Mouse (Mus musculus): ENCODE data around the gene Spaca4. TPM values are rescaled to one million over a fixed set of nuclear protein-coding genes. Genes with fewer than 3 reads are reported as not detected.

Gene Spaca4
- polyA plus RNA-seq, 2 experiments, result not detected

GRCm38 (mm10) chr7:45710477-45711191 lies 15.0 kb downstream of the Spaca4 start:
- Histone ChIP-seq H3K9me3 (ENCODE audit: control insufficient read depth, low read length) (no peaks in the 10 kb centered on the region), H3K9ac (ENCODE audit: low read depth, low read length, severe bottlenecking) (no peak overlapping the region), H3K4me3 (replicated peaks; ENCODE audit: low read length) (no peak overlapping the region), H3K36me3 (ENCODE audit: control insufficient read depth, insufficient read depth, low read length) (peaks cover 48% of the 10 kb centered on the region), H3K4me2 (replicated peaks; ENCODE audit: low read depth, low read length, severe bottlenecking) (no peak overlapping the region), H3K27me3 (ENCODE audit: control insufficient read depth, insufficient read depth, low read length) (no peaks in the 10 kb centered on the region), H3K27ac (replicated peaks; ENCODE audit: low read depth, low read length) (no peak overlapping the region), H3K4me1 (ENCODE audit: control insufficient read depth, insufficient read depth, low read length) (peaks cover 32% of the 10 kb centered on the region)
- WGBS, result 93% methylated on average over 20 of the region's 20 CpGs
- no peak for ATAC-seq (ENCODE audit: low FRiP score, low read depth)
- no peak for DNase-seq (ENCODE audit: low spot score)
- no peak for TF ChIP-seq POLR2A (IDR thresholded peaks at IDR 0.05; ENCODE audit: borderline replicate concordance, extremely low read depth, insufficient read depth, insufficient read length)

- DNase-seq (ENCODE audit: low spot score), result no peak
- Histone ChIP-seq H3K9me3 (ENCODE audit: control insufficient read depth, low read length) (no peaks in the 10 kb centered on the region), H3K36me3 (ENCODE audit: control insufficient read depth, insufficient read depth, low read length) (peaks cover 45% of the 10 kb centered on the region), H3K9ac (ENCODE audit: low read depth, low read length, severe bottlenecking) (no peak overlapping the region), H3K4me2 (replicated peaks; ENCODE audit: low read depth, low read length, severe bottlenecking) (no peak overlapping the region), H3K4me1 (ENCODE audit: control insufficient read depth, insufficient read depth, low read length) (peaks cover 28% of the 10 kb centered on the region), H3K4me3 (replicated peaks; ENCODE audit: low read length) (no peak overlapping the region), H3K27ac (replicated peaks; ENCODE audit: low read depth, low read length) (no peak overlapping the region), H3K27me3 (ENCODE audit: control insufficient read depth, insufficient read depth, low read length) (no peaks in the 10 kb centered on the region)
- 84% methylated on average over 14 of the region's 14 CpGs for WGBS
- ATAC-seq (ENCODE audit: low FRiP score, low read depth), result no peak
- no peak for TF ChIP-seq POLR2A (IDR thresholded peaks at IDR 0.05; ENCODE audit: borderline replicate concordance, extremely low read depth, insufficient read depth, insufficient read length)
Observed at GRCm38 (mm10) chr7:45709677-45710355, 15.8 kb downstream of the Spaca4 start.

GRCm38 (mm10) chr7:45709036-45709435 lies 16.6 kb downstream of the Spaca4 start:
- Histone ChIP-seq H3K27ac (replicated peaks; ENCODE audit: low read depth, low read length) (no peak overlapping the region), H3K4me3 (replicated peaks; ENCODE audit: low read length) (no peak overlapping the region), H3K27me3 (ENCODE audit: control insufficient read depth, insufficient read depth, low read length) (no peaks in the 10 kb centered on the region), H3K4me1 (ENCODE audit: control insufficient read depth, insufficient read depth, low read length) (peaks cover 21% of the 10 kb centered on the region), H3K9me3 (ENCODE audit: control insufficient read depth, low read length) (no peaks in the 10 kb centered on the region), H3K4me2 (replicated peaks; ENCODE audit: low read depth, low read length, severe bottlenecking) (no peak overlapping the region), H3K9ac (ENCODE audit: low read depth, low read length, severe bottlenecking) (no peak overlapping the region), H3K36me3 (ENCODE audit: control insufficient read depth, insufficient read depth, low read length) (peaks cover 45% of the 10 kb centered on the region)
- WGBS, result 49% methylated on average over 6 of the region's 6 CpGs
- DNase-seq (ENCODE audit: low spot score), result peak; percentile 42
- no peak for TF ChIP-seq POLR2A (IDR thresholded peaks at IDR 0.05; ENCODE audit: borderline replicate concordance, extremely low read depth, insufficient read depth, insufficient read length)
- ATAC-seq (ENCODE audit: low FRiP score, low read depth), result no peak

DNA sequence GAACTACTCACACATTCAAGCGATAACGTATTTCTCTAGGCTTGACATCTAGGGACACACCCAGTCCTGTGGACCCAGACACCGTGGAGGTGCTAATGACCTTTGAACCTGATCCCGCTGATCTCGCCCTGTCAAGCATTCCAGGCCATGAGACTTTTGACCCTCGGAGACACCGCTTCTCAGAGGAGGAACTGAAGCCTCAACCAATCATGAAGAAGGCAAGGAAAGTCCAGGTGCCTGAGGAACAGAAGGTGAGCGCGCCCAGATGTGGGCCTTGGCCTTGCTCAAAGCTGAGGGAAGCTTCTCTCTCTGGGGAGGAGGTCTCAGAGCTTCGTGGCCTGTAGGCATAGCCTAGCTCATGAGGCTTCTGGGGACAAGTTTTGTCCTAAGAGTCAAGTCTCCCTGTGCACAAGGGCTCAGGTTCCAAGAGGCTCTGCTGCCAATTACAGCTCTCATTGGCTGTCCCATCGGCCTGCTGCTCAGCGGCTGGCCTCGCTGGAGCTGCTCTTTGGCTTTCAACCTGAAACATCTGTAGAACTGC lies 17.3 kb downstream of the Spaca4 start:
- no peaks in the 10 kb centered on the region for H3K27me3 ChIP-seq (ENCODE audit: control insufficient read depth, insufficient read depth, low read length)
- DNase-seq (ENCODE audit: low spot score) (no peak), ATAC-seq (ENCODE audit: low FRiP score, low read depth) (no peak)
- peak overlapping the region; percentile 63 for H3K4me3 ChIP-seq (replicated peaks; ENCODE audit: low read length)
- peaks cover 43% of the 10 kb centered on the region for H3K36me3 ChIP-seq (ENCODE audit: control insufficient read depth, insufficient read depth, low read length)
- TF ChIP-seq POLR2A (IDR thresholded peaks at IDR 0.05; ENCODE audit: borderline replicate concordance, extremely low read depth, insufficient read depth, insufficient read length), result no peak
- no peaks in the 10 kb centered on the region for H3K9me3 ChIP-seq (ENCODE audit: control insufficient read depth, low read length)
- peaks cover 28% of the 10 kb centered on the region for H3K4me1 ChIP-seq (ENCODE audit: control insufficient read depth, insufficient read depth, low read length)
- H3K27ac ChIP-seq (replicated peaks; ENCODE audit: low read depth, low read length), result peak overlapping the region; percentile 74; the same call in 1 of the 2 replicates
- no peak overlapping the region for H3K9ac ChIP-seq (ENCODE audit: low read depth, low read length, severe bottlenecking)
- WGBS, result 29% methylated on average over 13 of the region's 13 CpGs
- peak overlapping the region; percentile 88 for H3K4me2 ChIP-seq (replicated peaks; ENCODE audit: low read depth, low read length, severe bottlenecking)

DNA sequence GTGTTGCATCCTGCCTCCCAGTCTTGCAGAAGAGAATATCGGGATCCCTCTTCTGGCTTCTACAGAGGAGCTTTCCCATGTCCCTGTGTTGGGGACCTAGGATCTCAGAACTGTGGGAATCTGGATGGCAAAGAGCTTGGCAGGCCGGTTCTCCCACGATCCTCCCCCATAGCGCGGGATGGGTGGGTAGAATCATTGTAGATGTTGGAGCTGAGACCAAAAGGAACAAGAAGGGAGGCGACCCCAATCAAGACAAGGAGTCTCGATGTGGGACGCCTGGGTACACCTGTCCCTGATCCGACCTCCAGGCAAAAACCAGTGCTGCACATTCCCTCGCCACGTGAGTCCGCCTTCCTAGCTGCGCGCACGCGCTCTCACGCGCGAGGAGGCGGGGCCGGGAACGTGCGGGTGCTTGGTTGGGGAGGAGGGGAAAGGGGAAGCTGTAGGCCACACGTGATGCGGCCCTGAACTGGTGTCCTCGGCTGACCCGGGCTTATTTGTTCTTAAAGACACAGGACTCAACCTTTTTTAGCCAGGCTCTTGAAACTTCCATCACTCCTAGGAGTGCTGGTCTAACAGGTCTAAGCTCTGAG lies 18.1 kb downstream of the Spaca4 start:
- Histone ChIP-seq H3K4me3 (replicated peaks; ENCODE audit: low read length) (peak overlapping the region; percentile 63), H3K9ac (ENCODE audit: low read depth, low read length, severe bottlenecking) (no peak overlapping the region), H3K4me2 (replicated peaks; ENCODE audit: low read depth, low read length, severe bottlenecking) (peak overlapping the region; percentile 88), H3K9me3 (ENCODE audit: control insufficient read depth, low read length) (no peaks in the 10 kb centered on the region), H3K36me3 (ENCODE audit: control insufficient read depth, insufficient read depth, low read length) (peaks cover 34% of the 10 kb centered on the region), H3K27ac (replicated peaks; ENCODE audit: low read depth, low read length) (peak overlapping the region; percentile 74), H3K27me3 (ENCODE audit: control insufficient read depth, insufficient read depth, low read length) (no peaks in the 10 kb centered on the region), H3K4me1 (ENCODE audit: control insufficient read depth, insufficient read depth, low read length) (peaks cover 29% of the 10 kb centered on the region)
- ATAC-seq (ENCODE audit: low FRiP score, low read depth), result peak; percentile 25
- DNase-seq (ENCODE audit: low spot score), result peak; percentile 84
- TF ChIP-seq POLR2A (IDR thresholded peaks at IDR 0.05; ENCODE audit: borderline replicate concordance, extremely low read depth, insufficient read depth, insufficient read length), result no peak
- 0% methylated on average over 27 of the region's 27 CpGs for WGBS
